Mouse (Mus musculus) spleen, embryonic (tissue): ENCODE results near the gene Rmdn2.

Experiments
- CTCF ChIA-PET: fragments of 350-600 bp; sonication (Branson Sonifier 250); formaldehyde crosslinking; loops from one replicate; lab custom pipeline; 2022; lab: Charles Lee

The Rmdn2 gene

GRCm38 (mm10) chr17:79738847-79739498 lies 127.3 kb downstream of the Rmdn2 start:
- CTCF ChIA-PET, result interaction anchor here (0.6 kb wide), 1 partner anchor 72 kb away, joined by 3 read pairs; no protein-coding TSS in a partner anchor

- CTCF ChIA-PET, result interaction anchor here (0.6 kb wide), 1 partner anchor 18 kb away, joined by 3 read pairs; no protein-coding TSS in a partner anchor
These were observed 131.0 kb downstream of the Rmdn2 start for GRCm38 (mm10) chr17:79742635-79743034.
